Mouse (Mus musculus) thymus, postnatal 10 days (tissue): ENCODE results near the gene Serinc1.

Source experiments
- DNase-seq, 2 experiments: peaks; one replicate each; pipeline ENCODE4 v3.0.0; 2021; ENCODE audit warnings: low spot score in 2 of 2

Gene Serinc1

GRCm38 (mm10) chr10:57485908-57486541, 46.3 kb downstream of the Serinc1 start, which contains the start of gene Hsf2:
TSS of gene Hsf2 (plus strand) at chr10:57486385.
- DNase-seq, result peak; percentile 91

GRCm38 (mm10) chr10:57484741-57485140, 47.6 kb downstream of the Serinc1 start:
- no peak for DNase-seq

GRCm38 (mm10) chr10:57481717-57482116, 50.6 kb downstream of the Serinc1 start:
- no peak for DNase-seq

- DNase-seq, result no peak
These were observed 55.0 kb downstream of the Serinc1 start for GRCm38 (mm10) chr10:57477121-57477843.
